Mouse (Mus musculus): ENCODE data around the gene Oas2. TPM values are rescaled to one million over a fixed set of nuclear protein-coding genes. Genes with fewer than 3 reads are reported as not detected.

The Oas2 gene
- total RNA-seq, 2 experiments from 2014 or later, result 1.3 to 2.0 TPM

Other genes starting within 250 kb of the Oas2 start
- gene Plbd2, start 246.2 kb downstream of the Oas2 start, total RNA-seq (2014; fragmentation: Nextera tagmentation), result 13.6 and 20.8 TPM in 2 replicates
- 6.3 and 8.7 TPM in 2 replicates for gene Plbd2, start 246.2 kb downstream of the Oas2 start, total RNA-seq (2017)
- 0.35 and 1.6 TPM in 2 replicates for gene Slc8b1, start 238.7 kb downstream of the Oas2 start, total RNA-seq (2014; fragmentation: Nextera tagmentation)
- gene Slc8b1, start 238.7 kb downstream of the Oas2 start, total RNA-seq (2017), result 0.09 and 1.7 TPM in 2 replicates
- 71.7 and 84.7 TPM in 2 replicates for gene Tpcn1, start 161.2 kb downstream of the Oas2 start, total RNA-seq (2014; fragmentation: Nextera tagmentation)
- gene Tpcn1, start 161.2 kb downstream of the Oas2 start, total RNA-seq (2017), result 16.0 and 19.1 TPM in 2 replicates
- gene Iqcd, start 160.8 kb downstream of the Oas2 start, total RNA-seq (2014; fragmentation: Nextera tagmentation), result 6.4 and 9.0 TPM in 2 replicates
- 6.3 and 7.9 TPM in 2 replicates for gene Iqcd, start 160.8 kb downstream of the Oas2 start, total RNA-seq (2017)
- 9.9 and 11.8 TPM in 2 replicates for gene Rita1, start 137.3 kb downstream of the Oas2 start, total RNA-seq (2014; fragmentation: Nextera tagmentation)
- 5.5 and 6.9 TPM in 2 replicates for gene Rita1, start 137.3 kb downstream of the Oas2 start, total RNA-seq (2017)
- 28.3 and 41.7 TPM in 2 replicates for gene Ddx54, start 137.1 kb downstream of the Oas2 start, total RNA-seq (2014; fragmentation: Nextera tagmentation)
- 40.4 and 40.6 TPM in 2 replicates for gene Ddx54, start 137.1 kb downstream of the Oas2 start, total RNA-seq (2017)
- gene Cfap73, start 115.6 kb downstream of the Oas2 start, total RNA-seq (2014; fragmentation: Nextera tagmentation), result not detected in 2 replicates
- gene Cfap73, start 115.6 kb downstream of the Oas2 start, total RNA-seq (2017), result not detected in 2 replicates
- gene Rasal1, start 101.0 kb downstream of the Oas2 start, total RNA-seq (2014; fragmentation: Nextera tagmentation), result not detected in 2 replicates
- gene Rasal1, start 101.0 kb downstream of the Oas2 start, total RNA-seq (2017), result not detected in 2 replicates
- 8.7 TPM in 1 of 2 replicates, not detected in the other for gene Dtx1, start 37.9 kb downstream of the Oas2 start, total RNA-seq (2014; fragmentation: Nextera tagmentation)
- gene Dtx1, start 37.9 kb downstream of the Oas2 start, total RNA-seq (2017), result 0.56 TPM in 1 of 2 replicates, not detected in the other
- 2.3 and 4.2 TPM in 2 replicates for gene Oas3, start 27.8 kb upstream of the Oas2 start, total RNA-seq (2014; fragmentation: Nextera tagmentation)
- gene Oas3, start 27.8 kb upstream of the Oas2 start, total RNA-seq (2017), result 1.8 and 2.0 TPM in 2 replicates
- not detected in 2 replicates for gene Oas1e, start 45.7 kb upstream of the Oas2 start, total RNA-seq (2014; fragmentation: Nextera tagmentation)
- gene Oas1e, start 45.7 kb upstream of the Oas2 start, total RNA-seq (2017), result not detected in 2 replicates
- 5.3 and 8.3 TPM in 2 replicates for gene Oas1c, start 62.7 kb upstream of the Oas2 start, total RNA-seq (2014; fragmentation: Nextera tagmentation)
- gene Oas1c, start 62.7 kb upstream of the Oas2 start, total RNA-seq (2017), result 3.1 and 26.4 TPM in 2 replicates
- not detected in 2 replicates for gene Oas1f, start 97.5 kb upstream of the Oas2 start, total RNA-seq (2014; fragmentation: Nextera tagmentation)
- not detected in 2 replicates for gene Oas1f, start 97.5 kb upstream of the Oas2 start, total RNA-seq (2017)
- gene Oas1h, start 111.6 kb upstream of the Oas2 start, total RNA-seq (2014; fragmentation: Nextera tagmentation), result not detected in 2 replicates
- gene Oas1h, start 111.6 kb upstream of the Oas2 start, total RNA-seq (2017), result not detected in 2 replicates
- gene Oas1g, start 137.8 kb upstream of the Oas2 start, total RNA-seq (2014; fragmentation: Nextera tagmentation), result 2.5 TPM in 1 of 2 replicates, not detected in the other
- not detected in 2 replicates for gene Oas1g, start 137.8 kb upstream of the Oas2 start, total RNA-seq (2017)
- 6.4 and 8.1 TPM in 2 replicates for gene Oas1a, start 157.7 kb upstream of the Oas2 start, total RNA-seq (2014; fragmentation: Nextera tagmentation)
- 6.9 and 9.6 TPM in 2 replicates for gene Oas1a, start 157.7 kb upstream of the Oas2 start, total RNA-seq (2017)
- not detected in 2 replicates for gene Oas1d, start 164.7 kb upstream of the Oas2 start, total RNA-seq (2014; fragmentation: Nextera tagmentation)
- gene Oas1d, start 164.7 kb upstream of the Oas2 start, total RNA-seq (2017), result not detected in 2 replicates